Mouse (Mus musculus) lung, postnatal 25 days (tissue): ENCODE data around the gene Rpl12.
A peak's percentile ranks its signal among the peaks of the same experiment; 100 is the strongest.
"Not testable (repeated sequence)": the region's sequence is repeated elsewhere in the genome, so short reads cannot be mapped to it uniquely, and the experiment has no call there.

Experiments used
- DNase-seq: peaks from one replicate; pipeline ENCODE4 v3.0.0; 2022; ENCODE audit warnings: low spot score

Gene Rpl12

DNA sequence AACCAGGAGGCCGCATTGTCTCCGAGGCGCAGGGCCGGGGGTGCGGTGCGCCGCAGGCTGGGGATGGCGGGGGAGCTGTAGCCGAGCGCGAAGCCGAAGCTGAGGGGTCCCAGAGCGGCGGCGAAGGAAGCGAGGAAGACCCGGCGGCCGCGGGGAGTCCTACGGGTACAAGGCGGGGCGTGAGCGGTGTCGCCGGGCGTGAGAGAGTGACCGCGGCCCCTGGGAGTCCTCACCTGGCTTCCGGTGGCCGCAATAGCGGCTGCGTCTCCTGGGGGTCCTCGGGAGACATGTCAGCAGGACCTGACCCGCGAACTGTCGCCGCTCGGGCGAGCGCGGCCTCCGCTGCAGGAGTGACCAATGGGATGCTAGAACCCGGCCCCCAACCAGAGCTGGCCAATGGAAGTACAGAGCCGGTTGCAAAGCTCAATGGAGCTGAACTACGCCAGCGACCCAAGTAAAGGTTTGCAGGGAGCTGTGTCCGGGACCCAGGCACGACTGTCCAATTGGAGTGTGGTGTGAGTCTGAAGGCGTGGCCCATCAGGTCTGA lies 20.4 kb downstream of the Rpl12 start, which contains the start of gene Slc2a8:
Gene Slc2a8 (minus strand): TSS at position 359 of the 547 bp plus-strand sequence.
- peak; percentile 95 for DNase-seq

GRCm38 (mm10) chr2:32982700-32983099 lies 21.3 kb downstream of the Rpl12 start:
- no peak for DNase-seq

DNA sequence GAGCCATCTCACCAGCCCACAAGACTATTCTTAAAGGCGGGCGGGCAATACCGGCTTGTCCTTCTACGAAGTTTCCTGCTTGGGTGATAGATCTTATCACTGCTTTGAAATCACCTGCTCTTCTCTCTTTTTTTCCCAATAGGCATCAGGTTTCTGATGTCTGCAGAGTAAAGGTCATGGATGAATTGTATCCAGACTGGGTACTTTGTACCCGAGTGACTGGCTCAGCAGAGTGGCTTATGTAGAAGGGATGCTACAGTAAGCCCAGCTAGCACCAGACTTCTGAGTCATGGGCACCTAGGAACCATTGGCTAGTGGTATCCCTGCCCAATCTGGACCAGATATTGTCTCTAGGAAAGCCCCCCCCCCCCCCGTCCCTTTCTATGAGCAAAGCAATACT lies 22.3 kb downstream of the Rpl12 start:
- no peak for DNase-seq

GRCm38 (mm10) chr2:32985844-32986243 lies 24.5 kb downstream of the Rpl12 start:
- DNase-seq = no peak

GRCm38 (mm10) chr2:32989376-32989775 lies 28.0 kb downstream of the Rpl12 start:
- no peak for DNase-seq

DNA sequence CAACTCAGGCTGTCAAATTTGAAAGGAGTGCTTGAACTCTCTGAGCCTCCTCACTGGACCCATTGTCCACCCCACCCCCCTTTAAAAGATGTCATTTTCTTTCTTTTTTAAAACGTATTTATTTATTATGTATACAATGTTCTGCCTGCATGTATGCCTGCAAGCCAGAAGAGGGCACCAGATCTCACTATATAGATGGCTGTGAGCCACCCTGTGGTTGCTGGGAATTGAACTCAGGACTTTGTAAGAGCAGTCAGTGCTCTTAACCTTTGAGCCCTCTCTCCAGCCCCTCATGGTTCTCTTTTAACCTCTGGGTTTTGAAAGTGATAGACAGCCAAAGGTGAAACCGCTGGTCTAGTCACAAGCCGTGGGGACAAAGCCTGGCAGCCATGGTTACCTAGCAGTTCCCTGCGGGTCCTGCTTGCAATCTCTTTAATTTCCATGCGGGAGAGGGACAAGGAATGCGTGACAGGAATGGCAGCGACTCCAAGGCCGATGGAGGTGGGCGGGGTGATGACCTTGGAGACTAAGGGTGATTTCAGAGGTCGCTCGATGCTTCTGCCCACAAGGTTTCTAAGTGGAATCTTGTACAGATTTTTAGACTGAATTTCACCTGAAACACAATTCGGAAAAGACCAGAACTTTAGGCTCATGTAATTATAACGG lies 28.9 kb downstream of the Rpl12 start:
- no peak for DNase-seq

DNA sequence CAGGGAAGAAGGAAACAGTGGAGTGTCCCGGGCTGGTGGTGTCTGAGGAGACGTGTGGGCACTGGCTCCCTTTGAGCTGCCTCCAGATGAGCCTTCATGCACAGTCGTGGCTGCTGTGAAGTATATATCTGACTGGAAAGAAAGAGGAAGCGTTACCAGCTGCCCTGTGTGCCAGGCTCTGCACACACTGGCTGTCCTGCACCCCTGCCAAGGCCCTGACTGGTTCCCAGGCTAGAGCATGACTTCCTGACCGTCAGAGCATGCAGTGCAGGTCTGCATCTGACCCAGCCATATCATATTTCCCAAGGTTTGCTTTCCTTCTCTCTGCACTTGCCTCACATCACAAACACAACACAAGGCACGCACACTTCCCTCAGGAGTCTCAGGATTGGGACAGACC lies 30.8 kb downstream of the Rpl12 start:
- DNase-seq = no peak

- no peak for DNase-seq
Measured at GRCm38 (mm10) chr2:32997081-32997480, 35.7 kb downstream of the Rpl12 start.

DNA sequence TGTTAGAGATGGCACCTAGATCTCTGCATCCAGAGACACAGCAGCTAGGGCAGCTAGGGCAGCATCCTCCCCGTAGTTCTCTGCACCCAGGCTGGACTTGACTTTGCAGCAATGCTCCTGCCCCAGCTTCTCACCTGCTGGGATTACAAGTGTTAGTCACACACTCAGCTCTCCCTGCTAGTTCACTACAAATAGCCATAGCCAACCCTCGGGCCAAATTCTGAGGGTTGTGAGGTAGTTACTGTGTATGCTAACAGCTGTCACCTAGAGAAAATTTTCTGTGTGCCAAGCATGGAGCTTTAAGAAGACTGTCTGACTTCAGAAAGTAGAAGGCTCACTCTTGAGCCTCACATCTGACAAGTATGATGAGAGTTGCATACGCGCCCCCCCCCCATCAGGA lies 36.4 kb downstream of the Rpl12 start:
- no peak for DNase-seq

DNA sequence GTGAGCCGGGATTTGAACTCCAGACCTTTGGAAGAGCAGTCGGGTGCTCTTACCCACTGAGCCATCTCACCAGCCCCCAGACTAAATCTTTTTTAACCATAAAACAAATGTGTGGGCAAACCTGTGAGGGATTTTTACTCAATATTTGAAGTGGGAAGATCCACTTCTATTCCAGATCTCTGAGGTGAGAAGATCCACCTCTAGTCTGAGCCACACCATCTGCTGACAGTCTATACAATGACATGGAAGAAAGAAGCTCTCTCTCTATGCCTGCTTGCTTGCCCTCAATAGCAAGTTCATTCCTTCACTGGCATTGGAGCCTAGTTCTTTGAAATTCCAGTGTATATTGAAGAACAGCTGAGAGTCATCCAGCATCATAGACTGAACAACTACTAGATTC lies 38.4 kb downstream of the Rpl12 start:
- DNase-seq = no peak

DNA sequence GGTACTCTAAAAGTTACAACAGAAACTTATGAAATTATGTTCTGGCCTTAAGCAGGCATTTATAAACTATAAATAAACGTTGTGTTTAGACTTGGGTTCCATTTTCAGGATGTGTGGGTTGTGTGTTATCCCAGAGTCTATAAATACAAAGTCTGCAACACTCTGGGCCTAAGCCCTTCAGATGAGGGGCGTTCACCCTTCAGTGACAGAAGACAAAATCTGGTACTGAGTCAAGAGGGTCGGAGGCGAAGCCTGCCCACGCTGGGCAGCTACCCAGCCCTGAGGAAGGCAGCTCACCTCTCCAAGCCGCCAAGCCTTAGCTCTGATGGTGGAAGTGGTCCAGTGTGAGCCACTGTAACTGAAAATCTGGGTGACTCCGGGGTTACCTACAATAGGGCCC lies 40.8 kb downstream of the Rpl12 start:
- no peak for DNase-seq

DNA sequence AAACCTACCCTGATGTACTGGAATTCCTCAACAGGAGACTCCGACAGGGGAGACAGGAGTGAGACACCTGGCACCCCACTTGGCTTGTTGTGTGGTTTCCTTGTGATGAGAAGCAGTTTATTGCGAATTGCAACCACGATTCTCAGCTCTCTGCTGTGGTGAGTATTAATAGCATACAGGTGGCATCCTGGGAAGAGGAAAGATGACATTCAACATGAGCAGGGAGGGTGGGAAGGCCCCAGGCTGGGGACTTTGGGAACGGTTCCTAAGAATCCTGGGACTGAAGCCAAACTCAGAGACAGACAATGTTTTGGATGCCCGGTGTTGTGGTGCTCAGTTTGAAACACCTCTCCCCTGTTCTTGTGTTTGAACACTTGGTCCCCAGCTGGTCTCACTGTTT lies 43.7 kb downstream of the Rpl12 start:
- DNase-seq = no peak

DNA sequence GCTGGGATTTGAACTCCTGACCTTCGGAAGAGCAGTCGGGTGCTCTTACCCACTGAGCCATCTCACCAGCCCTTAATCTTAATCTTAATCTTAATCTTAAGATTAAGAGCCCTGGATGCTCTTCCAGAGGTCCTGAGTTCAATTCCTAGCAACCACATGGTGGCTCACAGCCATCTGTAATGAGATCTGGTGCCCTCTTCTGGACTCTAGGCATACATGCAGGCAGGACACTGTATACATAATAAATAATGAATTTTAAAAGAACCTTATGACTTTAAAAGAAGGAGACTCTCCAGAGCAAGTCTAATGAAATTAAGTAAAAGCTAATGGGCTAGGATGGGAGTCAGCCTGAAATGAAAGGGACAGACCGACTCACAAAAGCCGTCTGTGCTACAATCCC lies 47.7 kb downstream of the Rpl12 start:
- DNase-seq = not testable (repeated sequence)

DNA sequence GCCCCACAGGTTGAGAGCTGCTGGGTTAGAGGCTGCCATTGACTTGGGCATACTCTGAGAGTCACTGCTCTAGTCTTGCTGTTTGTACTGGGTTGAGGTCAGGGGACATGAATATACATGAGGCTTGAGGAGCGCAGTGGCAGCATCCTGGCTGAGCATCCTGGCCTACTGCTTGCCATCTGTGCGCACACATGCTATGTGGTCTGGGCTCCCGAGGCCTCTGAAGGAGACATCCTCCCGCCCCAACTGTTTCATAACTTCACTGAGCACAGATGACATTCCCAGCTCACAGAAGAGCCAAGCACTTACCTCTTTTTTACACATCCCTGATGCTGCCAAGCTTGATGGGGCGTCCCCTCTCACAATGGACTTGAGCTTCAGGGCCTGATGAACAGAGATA lies 53.5 kb downstream of the Rpl12 start:
- DNase-seq = no peak
